Mouse (Mus musculus) liver, embryonic 16.5 days (tissue): ENCODE measurements around the gene Ankrd17. TPM values are rescaled to one million over a fixed set of nuclear protein-coding genes. Genes with fewer than 3 reads are reported as not detected.

Source experiments
- ATAC-seq: fragments of 200-750 bp; cut with Nextera tagmentation; 2 replicates; pipeline ENCODE4 v1.8.0; 2017; ENCODE audit warnings: low read depth, mild to moderate bottlenecking, moderate number of reproducible peaks, moderate library complexity
- H3K27ac ChIP-seq: fragments of 300-500 bp; sonication (generic); 2 replicates; pipeline ENCODE4 v1.5.1; 2014; ENCODE audit warnings: mild to moderate bottlenecking, low read length
- H3K27me3 ChIP-seq: fragments of 300-500 bp; sonication (generic); 2 replicates; pipeline ENCODE4 v1.6.1; 2014; ENCODE audit warnings: low read depth, low read length, mixed read lengths; ENCODE audit not compliant: control insufficient read depth, insufficient read depth
- H3K36me3 ChIP-seq: fragments of 300-500 bp; sonication (generic); 2 replicates; pipeline ENCODE4 v1.6.1; 2014; ENCODE audit warnings: mild to moderate bottlenecking; ENCODE audit not compliant: control insufficient read depth, insufficient read depth
- H3K4me1 ChIP-seq: fragments of 300-500 bp; sonication (generic); 2 replicates; pipeline ENCODE4 v1.6.1; 2014; ENCODE audit warnings: low read depth, low read length, mixed read lengths; ENCODE audit not compliant: control insufficient read depth
- H3K4me2 ChIP-seq: fragments of 300-500 bp; sonication (generic); 2 replicates; pipeline ENCODE4 v1.6.1; 2014; ENCODE audit warnings: low read depth, low read length, mixed read lengths
- H3K4me3 ChIP-seq: fragments of 300-500 bp; sonication (generic); 2 replicates; pipeline ENCODE4 v1.5.1; 2014; ENCODE audit warnings: low read depth, mild to moderate bottlenecking, low read length
- H3K9ac ChIP-seq: fragments of 300-500 bp; sonication (generic); 2 replicates; pipeline ENCODE4 v1.6.1; 2014; ENCODE audit warnings: low read depth, low read length
- H3K9me3 ChIP-seq: fragments of 300-500 bp; sonication (generic); replicated peaks from 2 replicates; pipeline ENCODE4 v1.6.1; 2016; ENCODE audit warnings: low read length; ENCODE audit not compliant: control insufficient read depth
- WGBS: fragments of 180-500 bp; shearing (Covaris S2); extraction: QIAGEN DNeasy Blood & Tissue Kit; methylation state at CpG from one replicate; pipeline ENCODE4 v1.1.7; 2014; ENCODE audit not compliant: insufficient replicate concordance; 5-methylcytosine and 5-hydroxymethylcytosine counted together
- polyA plus RNA-seq: library from polyadenylated mRNA; unstranded; fragments of >200 nt; fragmentation: Nextera tagmentation; extraction: Ambion mirVana; gene quantifications from 2 replicates; pipeline ENCODE4 v1.2.1, GENCODE M21; 2015

Ankrd17 gene
- polyA plus RNA-seq: 7.8 and 8.2 TPM in 2 replicates

- Histone ChIP-seq H3K27ac (peak within 1 kb of the TSS; percentile 98), H3K36me3 (no peaks in the 10 kb centered on the region), H3K4me3 (peak within 1 kb of the TSS; percentile 95), H3K9ac (peak within 1 kb of the TSS; percentile 97), H3K9me3 (no peaks in the 10 kb centered on the region), H3K27me3 (no peaks in the 10 kb centered on the region), H3K4me1 (peaks cover 5% of the 10 kb centered on the region), H3K4me2 (peak within 1 kb of the TSS; percentile 70)
- peak; percentile 87 for ATAC-seq
- WGBS: under 1% methylated on average over 61 of the region's 104 CpGs
Observed at GRCm38 (mm10) chr5:90366121-90367066, at the start of gene Ankrd17. TSS of gene Ankrd17 (minus strand) at chr5:90366577.

DNA sequence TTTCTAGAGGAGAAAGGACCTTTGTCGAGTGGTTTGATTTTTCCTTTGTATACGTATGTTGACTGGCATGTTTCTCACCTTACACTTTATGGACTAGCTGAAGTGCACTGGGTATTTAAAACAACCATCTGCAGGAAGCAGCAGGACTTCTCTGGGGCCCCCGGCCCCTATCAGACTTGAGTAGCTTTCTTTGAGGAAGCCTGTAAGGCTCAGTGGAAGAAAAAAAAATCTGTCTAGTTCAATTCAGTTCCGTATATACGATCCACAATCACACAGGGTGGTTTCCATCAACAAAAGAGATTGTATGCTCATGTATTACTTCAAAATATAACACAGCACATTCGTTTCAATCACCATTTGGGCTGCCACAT is 48.5 kb upstream of the Ankrd17 start:
- Histone ChIP-seq H3K4me2 (peak overlapping the region; percentile 41; the same call in 1 of the 2 replicates), H3K27ac (peak overlapping the region; percentile 82), H3K4me1 (no peaks in the 10 kb centered on the region; the same call in 1 of the 2 replicates), H3K9me3 (no peaks in the 10 kb centered on the region), H3K9ac (no peak overlapping the region), H3K36me3 (no peaks in the 10 kb centered on the region), H3K4me3 (no peak overlapping the region), H3K27me3 (no peaks in the 10 kb centered on the region)
- WGBS: 5% methylated on average over 6 of the region's 6 CpGs
- 0 out of 2 replicates have a peak, but pooled peaks have one; percentile 10 for ATAC-seq

DNA sequence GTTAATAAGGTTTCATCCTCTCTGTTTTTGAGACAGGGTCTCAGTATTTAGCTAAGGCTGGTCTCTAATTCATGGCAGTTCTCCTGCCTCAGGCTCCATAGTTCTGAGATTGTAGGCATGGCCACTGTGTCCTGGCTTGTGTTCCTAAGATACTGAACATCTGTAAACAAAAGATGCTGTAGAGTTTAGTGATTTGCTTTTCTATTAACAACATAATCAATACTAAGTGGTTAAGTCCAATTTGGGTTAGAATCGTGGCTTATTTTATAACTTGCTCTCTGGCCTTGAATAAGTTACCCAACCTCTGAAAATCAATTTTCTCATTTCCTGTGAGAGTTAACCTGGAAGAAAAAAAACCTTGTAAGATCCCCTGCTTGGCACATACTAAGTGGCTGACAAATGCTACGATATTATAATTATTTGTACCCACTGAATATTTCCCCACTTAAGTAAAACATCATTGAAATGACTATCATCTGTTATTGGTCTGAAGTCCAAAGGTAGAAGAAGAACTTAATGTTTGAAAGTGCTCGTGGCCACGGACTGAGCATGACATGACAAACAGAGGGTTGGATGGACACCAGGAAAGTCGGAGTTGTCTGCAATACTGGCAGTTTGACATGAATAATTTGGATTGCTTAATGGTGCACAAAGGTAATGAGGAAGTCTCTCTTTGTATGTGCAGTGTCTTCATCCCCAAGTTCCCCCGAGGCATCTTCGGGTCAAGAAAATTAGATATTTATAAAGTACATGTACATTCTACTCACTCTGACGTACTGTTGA is 48.0 kb upstream of the Ankrd17 start:
- peak overlapping the region; percentile 41; the same call in 1 of the 2 replicates for H3K4me2 ChIP-seq
- no peaks in the 10 kb centered on the region for H3K9me3 ChIP-seq
- WGBS: 23% methylated on average over 8 of the region's 8 CpGs
- H3K9ac ChIP-seq: no peak overlapping the region
- no peaks in the 10 kb centered on the region; the same call in 1 of the 2 replicates for H3K4me1 ChIP-seq
- no peak overlapping the region for H3K4me3 ChIP-seq
- no peaks in the 10 kb centered on the region for H3K27me3 ChIP-seq
- no peaks in the 10 kb centered on the region for H3K36me3 ChIP-seq
- peak; percentile 83 for ATAC-seq
- H3K27ac ChIP-seq: peak overlapping the region; percentile 82

DNA sequence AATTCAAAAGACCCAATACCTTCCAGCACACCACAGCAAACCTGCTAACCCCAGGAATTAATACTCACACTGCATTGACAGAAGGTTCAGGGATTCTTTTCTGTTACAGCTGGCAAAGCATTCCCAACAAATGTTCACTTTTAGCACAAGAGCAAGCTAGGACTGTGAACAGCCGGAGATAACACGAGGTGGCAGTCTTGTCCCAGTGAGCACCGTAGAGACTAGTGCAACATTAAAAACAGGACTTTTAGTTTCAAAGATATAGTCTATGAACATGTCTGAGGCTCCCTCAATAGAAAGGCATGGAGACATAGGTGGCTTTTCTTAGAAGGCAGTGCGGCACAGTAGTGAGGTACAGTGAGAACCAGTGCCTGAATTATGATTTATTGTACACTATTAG is 38.8 kb upstream of the Ankrd17 start:
- no peaks in the 10 kb centered on the region for H3K4me1 ChIP-seq
- no peaks in the 10 kb centered on the region for H3K36me3 ChIP-seq
- no peak overlapping the region for H3K9ac ChIP-seq
- peak; percentile 75 for ATAC-seq
- WGBS: 55% methylated on average over 4 of the region's 4 CpGs
- no peak overlapping the region for H3K4me3 ChIP-seq
- no peak overlapping the region for H3K27ac ChIP-seq
- no peak overlapping the region for H3K4me2 ChIP-seq
- H3K27me3 ChIP-seq: no peaks in the 10 kb centered on the region
- no peaks in the 10 kb centered on the region for H3K9me3 ChIP-seq

- H3K9ac ChIP-seq: no peak overlapping the region
- H3K4me2 ChIP-seq: no peak overlapping the region
- no peaks in the 10 kb centered on the region for H3K9me3 ChIP-seq
- no peaks in the 10 kb centered on the region for H3K36me3 ChIP-seq
- WGBS: 60% methylated on average over 4 of the region's 4 CpGs
- no peaks in the 10 kb centered on the region for H3K27me3 ChIP-seq
- H3K27ac ChIP-seq: no peak overlapping the region
- no peak overlapping the region for H3K4me3 ChIP-seq
- no peak for ATAC-seq
- H3K4me1 ChIP-seq: no peaks in the 10 kb centered on the region
Observed at GRCm38 (mm10) chr5:90396817-90397216, 30.4 kb upstream of the Ankrd17 start.

- H3K9me3 ChIP-seq: no peaks in the 10 kb centered on the region
- no peak overlapping the region for H3K27ac ChIP-seq
- no peak overlapping the region for H3K4me3 ChIP-seq
- no peaks in the 10 kb centered on the region for H3K36me3 ChIP-seq
- WGBS: 43% methylated on average over 4 of the region's 4 CpGs
- H3K4me2 ChIP-seq: no peak overlapping the region
- H3K4me1 ChIP-seq: no peaks in the 10 kb centered on the region
- H3K27me3 ChIP-seq: no peaks in the 10 kb centered on the region
- no peak overlapping the region for H3K9ac ChIP-seq
- no peak for ATAC-seq
Observed at GRCm38 (mm10) chr5:90394322-90394721, 27.9 kb upstream of the Ankrd17 start.

- no peak for ATAC-seq
- no peaks in the 10 kb centered on the region for H3K27me3 ChIP-seq
- no peaks in the 10 kb centered on the region for H3K4me1 ChIP-seq
- 31% methylated on average over 5 of the region's 5 CpGs for WGBS
- no peaks in the 10 kb centered on the region for H3K9me3 ChIP-seq
- H3K36me3 ChIP-seq: no peaks in the 10 kb centered on the region
- H3K4me2 ChIP-seq: no peak overlapping the region
- H3K4me3 ChIP-seq: no peak overlapping the region
- no peak overlapping the region for H3K27ac ChIP-seq
- H3K9ac ChIP-seq: no peak overlapping the region
Observed at GRCm38 (mm10) chr5:90393764-90394163, 27.4 kb upstream of the Ankrd17 start.

- Histone ChIP-seq H3K9me3 (no peaks in the 10 kb centered on the region), H3K9ac (no peak overlapping the region), H3K27ac (no peak overlapping the region), H3K4me3 (no peak overlapping the region), H3K27me3 (no peaks in the 10 kb centered on the region), H3K4me1 (no peaks in the 10 kb centered on the region), H3K4me2 (no peak overlapping the region), H3K36me3 (no peaks in the 10 kb centered on the region)
- WGBS: 42% methylated on average over 1 of the region's 1 CpGs
- no peak for ATAC-seq
Observed at GRCm38 (mm10) chr5:90383080-90383479, 16.7 kb upstream of the Ankrd17 start.
